Mouse (Mus musculus) layer of hippocampus, adult 2 months (tissue): ENCODE data around the gene Abcg8. TPM values are rescaled to one million over a fixed set of nuclear protein-coding genes. Genes with fewer than 3 reads are reported as not detected.

Experiments used
- DNase-seq, 2 experiments: peaks; one replicate each; pipeline ENCODE4 v3.0.0; 2022; ENCODE audit warnings: low spot score in 2 of 2
- H3K27ac ChIP-seq: fragments of 200-600 bp; 2 replicates; pipeline ENCODE4 v1.8.1; 2022
- H3K4me3 ChIP-seq: fragments of 200-600 bp; 2 replicates; pipeline ENCODE4 v1.8.1; 2022; ENCODE audit warnings: mild to moderate bottlenecking
- CTCF ChIP-seq: fragments of 200-600 bp; conservative IDR thresholded peaks from 2 replicates; pipeline ENCODE4 v1.8.1; 2022; ENCODE audit warnings: antibody characterized with exemption, mild to moderate bottlenecking, moderate library complexity
- total RNA-seq, 2 experiments: library from RNA; stranded (reverse); gene quantifications; 2 replicates each; pipeline ENCODE4 v1.2.3; 2021

The Abcg8 gene
- total RNA-seq, 2 experiments from 2014 or later = not detected

- TF ChIP-seq CTCF = no peak
- no peak for DNase-seq
- Histone ChIP-seq H3K4me3 (no peak overlapping the region), H3K27ac (no peak overlapping the region)
Measured at GRCm38 (mm10) chr17:84672376-84673369, 3.4 kb upstream of the Abcg8 start.

- Histone ChIP-seq H3K4me3 (no peak overlapping the region), H3K27ac (no peak overlapping the region)
- no peak for TF ChIP-seq CTCF
- DNase-seq = no peak
Measured at GRCm38 (mm10) chr17:84674048-84674447, 2.1 kb upstream of the Abcg8 start.

GRCm38 (mm10) chr17:84675204-84675603, 898 bp upstream of the Abcg8 start:
- no peak for TF ChIP-seq CTCF
- Histone ChIP-seq H3K4me3 (no peak overlapping the region), H3K27ac (no peak overlapping the region)
- DNase-seq = no peak

GRCm38 (mm10) chr17:84677595-84677994, 1.5 kb downstream of the Abcg8 start:
- H3K4me3 ChIP-seq = no peak overlapping the region
- no peak for TF ChIP-seq CTCF
- no peak overlapping the region for H3K27ac ChIP-seq
- no peak for DNase-seq

- H3K4me3 ChIP-seq = no peak overlapping the region
- H3K27ac ChIP-seq = no peak overlapping the region
- no peak for DNase-seq
- no peak for TF ChIP-seq CTCF
Measured at GRCm38 (mm10) chr17:84681670-84682069, 5.6 kb downstream of the Abcg8 start.

- DNase-seq = no peak
- Histone ChIP-seq H3K4me3 (no peak within 1 kb of the TSS), H3K27ac (no peak within 1 kb of the TSS)
- TF ChIP-seq CTCF = no peak
Measured at GRCm38 (mm10) chr17:84682734-84683717, 6.9 kb downstream of the Abcg8 start, which contains the start of gene Abcg5. Abcg5 (minus strand) TSS chr17:84683011.

GRCm38 (mm10) chr17:84684284-84684683, 8.2 kb downstream of the Abcg8 start:
- Histone ChIP-seq H3K27ac (no peak overlapping the region), H3K4me3 (no peak overlapping the region)
- no peak for TF ChIP-seq CTCF
- DNase-seq = no peak

GRCm38 (mm10) chr17:84685286-84685685, 9.2 kb downstream of the Abcg8 start:
- Histone ChIP-seq H3K4me3 (no peak overlapping the region), H3K27ac (no peak overlapping the region)
- no peak for DNase-seq
- no peak for TF ChIP-seq CTCF

- Histone ChIP-seq H3K27ac (no peak overlapping the region), H3K4me3 (no peak overlapping the region)
- TF ChIP-seq CTCF = no peak
- no peak for DNase-seq
Measured at GRCm38 (mm10) chr17:84687994-84688393, 11.9 kb downstream of the Abcg8 start.

GRCm38 (mm10) chr17:84688834-84689233, 12.7 kb downstream of the Abcg8 start:
- Histone ChIP-seq H3K4me3 (no peak overlapping the region), H3K27ac (no peak overlapping the region)
- no peak for DNase-seq
- TF ChIP-seq CTCF = no peak

GRCm38 (mm10) chr17:84689316-84689715, 13.2 kb downstream of the Abcg8 start:
- no peak overlapping the region for H3K4me3 ChIP-seq
- TF ChIP-seq CTCF = no peak
- no peak for DNase-seq
- no peak overlapping the region for H3K27ac ChIP-seq

- no peak overlapping the region for H3K27ac ChIP-seq
- DNase-seq = no peak
- no peak overlapping the region for H3K4me3 ChIP-seq
- no peak for TF ChIP-seq CTCF
Measured at GRCm38 (mm10) chr17:84690111-84690510, 14.0 kb downstream of the Abcg8 start.

- DNase-seq = no peak
- TF ChIP-seq CTCF = no peak
- Histone ChIP-seq H3K4me3 (no peak overlapping the region), H3K27ac (no peak overlapping the region)
Measured at GRCm38 (mm10) chr17:84693741-84694140, 17.6 kb downstream of the Abcg8 start.
